Mouse (Mus musculus): Measurements from ENCODE around the gene Fer.

Fer gene

GRCm38 (mm10) chr17:64093716-64094115 is 230.9 kb downstream of the Fer start:
- no peak for DNase-seq

- no peak for DNase-seq
These were observed 233.9 kb downstream of the Fer start for GRCm38 (mm10) chr17:64096811-64097210.

GRCm38 (mm10) chr17:64097788-64098359 is 235.0 kb downstream of the Fer start:
- DNase-seq, result no peak

- no peak for DNase-seq
These were observed 236.7 kb downstream of the Fer start for GRCm38 (mm10) chr17:64099395-64100171.

- DNase-seq, result peak in 1 of 2 experiments; percentile 30
These were observed 237.3 kb downstream of the Fer start for GRCm38 (mm10) chr17:64100172-64100510.

- DNase-seq, result no peak
These were observed 245.9 kb downstream of the Fer start for GRCm38 (mm10) chr17:64108773-64109172.

GRCm38 (mm10) chr17:64109871-64110270 is 247.0 kb downstream of the Fer start:
- peak; percentile 78 to 81 for DNase-seq

- no peak for DNase-seq
These were observed 250.8 kb downstream of the Fer start for GRCm38 (mm10) chr17:64113625-64114024.

GRCm38 (mm10) chr17:64116762-64117161 is 253.9 kb downstream of the Fer start:
- DNase-seq, result no peak

- no peak for DNase-seq
These were observed 256.9 kb downstream of the Fer start for GRCm38 (mm10) chr17:64119697-64120288.

GRCm38 (mm10) chr17:64122556-64122955 is 259.7 kb downstream of the Fer start:
- DNase-seq, result no peak

GRCm38 (mm10) chr17:64123732-64124131 is 260.9 kb downstream of the Fer start:
- DNase-seq, result no peak

- no peak for DNase-seq
These were observed 264.0 kb downstream of the Fer start for GRCm38 (mm10) chr17:64126904-64127303.

- no peak for DNase-seq
These were observed 266.9 kb downstream of the Fer start for GRCm38 (mm10) chr17:64129750-64130149.

- peak; percentile 76 to 80 for DNase-seq
These were observed 267.5 kb downstream of the Fer start for GRCm38 (mm10) chr17:64130356-64130755.

- no peak for DNase-seq
These were observed 269.3 kb downstream of the Fer start for GRCm38 (mm10) chr17:64132183-64132582.

- DNase-seq, result no peak
These were observed 273.2 kb downstream of the Fer start for GRCm38 (mm10) chr17:64135941-64136650.

GRCm38 (mm10) chr17:64138036-64138717 is 275.3 kb downstream of the Fer start:
- DNase-seq, result no peak

GRCm38 (mm10) chr17:64139231-64139915 is 276.5 kb downstream of the Fer start:
- peak; percentile 24 to 48 for DNase-seq

GRCm38 (mm10) chr17:64140063-64140850 is 277.4 kb downstream of the Fer start:
- DNase-seq, result peak in 1 of 2 experiments; percentile 26

GRCm38 (mm10) chr17:64141856-64142255 is 279.0 kb downstream of the Fer start:
- DNase-seq, result peak in 1 of 2 experiments; percentile 12

Measured in cerebellum, postnatal 14 days (tissue).